Mouse (Mus musculus) E14TG2a.4 (cell line): ENCODE measurements around the gene Fam227a.
"Not testable (repeated sequence)": the region's sequence is repeated elsewhere in the genome, so short reads cannot be mapped to it uniquely, and the experiment has no call there.

Experiments used
- CTCF ChIP-seq: conservative IDR thresholded peaks from 2 replicates; pipeline ENCODE4 v1.5.1; 2014; ENCODE audit warnings: low read length
- NANOG ChIP-seq: IDR thresholded peaks from 2 replicates; pipeline ENCODE4 v1.6.1; 2014; ENCODE audit warnings: borderline replicate concordance, low read length, mixed read lengths
- POU5F1 ChIP-seq: IDR thresholded peaks from 2 replicates; pipeline ENCODE4 v1.6.1; 2014; ENCODE audit warnings: low read length, borderline replicate concordance

GRCm38 (mm10) chr15:79671828-79672348 is 13.1 kb upstream of the Fam227a start:
- TF ChIP-seq CTCF, POU5F1, NANOG: not testable (repeated sequence)
